Mouse (Mus musculus) heart, adult 9 months (tissue): ENCODE results near the gene Srgap1.

Experiments used
- DNase-seq, 2 experiments: peaks; one replicate each; pipeline ENCODE4 v3.0.0; 2022; ENCODE audit warnings: low spot score in 2 of 2

The Srgap1 gene

DNA sequence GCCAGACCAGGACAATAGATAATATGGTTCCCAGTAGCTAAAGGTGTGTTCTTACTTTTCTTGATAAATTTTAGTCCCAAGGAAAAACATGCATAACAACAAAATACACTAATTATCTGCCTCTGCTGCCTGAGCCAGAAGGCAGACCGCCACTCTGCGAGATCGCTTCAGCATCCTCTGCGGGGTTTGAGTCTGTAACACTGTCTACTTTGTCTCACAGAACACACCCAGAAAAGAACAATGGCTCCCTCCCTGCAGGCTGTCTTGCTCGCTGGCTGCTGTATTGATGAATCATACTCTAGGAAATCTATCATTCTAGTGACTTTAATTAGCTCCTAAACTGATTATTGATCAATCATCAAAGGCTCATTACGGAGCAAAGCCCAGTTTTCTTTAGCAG, 164.7 kb downstream of the Srgap1 start:
- DNase-seq, result no peak

DNA sequence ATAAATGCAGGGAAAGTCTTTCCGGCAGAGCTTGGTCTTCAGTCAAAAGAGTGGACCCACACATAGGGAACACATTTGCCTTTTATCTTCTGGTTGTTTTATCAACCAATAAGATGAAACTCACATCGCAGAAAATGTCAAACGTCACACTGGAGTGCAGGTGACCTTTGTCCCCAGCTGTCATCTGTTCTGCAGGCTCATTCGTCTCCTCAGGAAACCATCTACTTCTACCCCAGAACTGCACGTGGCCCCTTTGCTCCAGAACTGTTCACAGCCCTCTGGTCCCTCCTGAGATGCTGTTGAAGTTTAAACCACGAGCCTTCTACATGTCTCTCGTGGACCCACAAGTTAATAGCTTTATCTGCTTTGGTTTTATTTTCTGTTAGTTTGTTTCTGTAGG, 168.3 kb downstream of the Srgap1 start:
- no peak for DNase-seq

DNA sequence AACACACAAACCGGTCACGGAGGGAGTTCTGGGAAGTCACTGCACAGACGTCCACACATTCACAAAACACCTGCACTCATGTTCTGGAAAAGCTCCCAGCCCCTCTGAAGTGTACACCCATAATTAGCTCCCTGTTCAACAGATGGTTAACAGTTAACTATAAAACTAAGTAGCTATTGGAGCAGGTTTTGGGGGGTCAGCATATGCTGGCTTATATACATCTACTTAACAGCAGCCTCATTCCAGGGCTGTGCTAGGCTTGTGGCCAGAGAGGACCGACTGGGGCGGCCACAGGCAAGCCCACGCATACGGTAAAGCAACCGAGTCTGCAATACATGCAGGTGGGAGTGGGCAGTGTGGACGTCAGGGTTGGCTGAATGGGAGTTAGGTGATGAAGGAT, 169.2 kb downstream of the Srgap1 start:
- no peak for DNase-seq

DNA sequence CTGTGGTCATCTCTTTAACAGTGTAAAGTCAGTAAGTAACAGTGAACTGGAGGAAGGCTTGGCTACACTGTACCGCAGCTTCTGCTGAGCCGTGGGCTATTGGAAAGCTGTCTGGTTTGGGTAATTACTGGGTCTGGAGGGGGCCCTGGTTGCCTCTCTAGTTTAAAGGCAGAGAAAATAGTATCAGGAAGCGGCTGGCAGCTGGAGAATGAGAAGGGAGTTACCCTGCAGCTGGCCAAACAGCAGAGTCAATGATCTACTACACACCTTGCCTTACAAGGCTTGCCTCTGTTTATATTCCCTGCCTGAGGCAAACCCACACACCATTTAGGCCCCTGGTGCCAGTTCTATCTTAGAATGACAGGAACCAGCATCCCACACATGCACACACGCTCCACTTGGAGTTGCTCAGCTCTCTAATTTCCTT, 174.0 kb downstream of the Srgap1 start:
- no peak for DNase-seq

DNA sequence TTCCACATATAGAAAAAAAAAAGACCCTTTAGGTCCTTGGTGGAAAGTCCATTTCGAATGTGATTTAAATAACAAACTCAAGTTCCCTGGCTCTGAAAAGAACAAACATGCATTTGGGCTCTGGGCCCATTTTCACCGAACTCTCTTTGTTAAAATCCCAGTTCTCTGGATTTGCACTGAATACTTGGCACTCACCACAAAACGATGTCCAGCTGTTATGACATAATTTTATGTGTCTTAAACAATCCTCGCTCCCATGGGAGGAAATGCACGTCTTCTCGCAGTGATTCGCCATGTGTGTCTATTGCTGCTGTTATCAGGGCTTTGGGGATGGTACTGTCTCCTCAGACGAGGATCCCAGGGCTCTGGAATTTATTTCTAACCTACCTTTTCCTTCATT, 177.2 kb downstream of the Srgap1 start:
- peak; percentile 11 to 27 for DNase-seq

DNA sequence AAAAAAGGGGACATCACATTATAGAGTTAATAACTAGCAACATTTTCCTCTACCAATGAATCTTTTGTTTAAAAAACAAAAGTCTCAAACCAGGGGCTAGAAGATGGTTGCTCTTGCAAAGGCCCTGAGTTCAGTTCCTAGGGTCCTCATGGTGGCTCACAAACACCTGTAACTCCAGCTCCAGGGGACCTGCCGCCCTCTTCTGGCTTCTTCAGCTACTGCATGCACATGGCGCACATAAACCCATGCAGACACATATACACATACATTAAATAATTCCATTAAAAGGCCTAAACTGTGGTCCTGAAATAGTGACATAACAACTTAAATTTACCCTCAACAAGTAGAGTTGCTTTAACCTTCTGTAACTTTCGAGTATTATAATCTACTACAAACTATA, 178.9 kb downstream of the Srgap1 start:
- DNase-seq, result no peak

DNA sequence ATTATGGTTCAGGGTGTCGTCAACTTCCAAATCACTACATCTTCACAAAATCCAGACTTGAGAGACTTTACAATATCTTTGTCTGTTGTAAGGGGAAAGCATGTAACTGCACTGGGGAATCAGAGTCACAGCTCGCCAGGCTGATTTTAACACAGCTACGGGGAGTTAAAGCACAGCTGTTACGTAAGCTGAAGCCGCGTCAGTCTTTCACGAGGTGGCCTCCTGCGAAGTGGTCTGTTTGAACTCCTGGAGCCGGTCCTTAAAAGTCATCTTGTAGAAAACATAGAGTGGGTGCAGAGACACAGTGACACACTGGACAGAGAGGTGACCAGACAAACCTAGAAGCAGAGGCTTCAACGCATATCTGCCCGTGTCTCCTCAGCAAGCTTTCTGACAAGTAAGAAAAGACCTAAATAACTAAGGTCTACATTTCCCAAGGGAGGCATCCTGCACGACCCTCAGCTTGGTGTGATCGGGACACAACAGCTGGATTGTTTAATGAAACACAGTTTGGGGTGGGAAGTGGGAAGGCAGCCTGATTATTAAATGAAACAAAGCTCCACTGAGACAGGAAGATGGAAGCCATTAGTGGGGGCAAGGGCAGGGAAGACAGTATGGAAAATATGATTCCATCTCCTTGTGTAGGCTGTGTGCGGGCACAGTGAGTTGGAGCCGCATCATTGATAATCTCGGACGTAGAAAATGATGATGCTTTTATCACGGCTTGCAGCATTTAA, 181.4 kb downstream of the Srgap1 start:
- DNase-seq, result no peak

DNA sequence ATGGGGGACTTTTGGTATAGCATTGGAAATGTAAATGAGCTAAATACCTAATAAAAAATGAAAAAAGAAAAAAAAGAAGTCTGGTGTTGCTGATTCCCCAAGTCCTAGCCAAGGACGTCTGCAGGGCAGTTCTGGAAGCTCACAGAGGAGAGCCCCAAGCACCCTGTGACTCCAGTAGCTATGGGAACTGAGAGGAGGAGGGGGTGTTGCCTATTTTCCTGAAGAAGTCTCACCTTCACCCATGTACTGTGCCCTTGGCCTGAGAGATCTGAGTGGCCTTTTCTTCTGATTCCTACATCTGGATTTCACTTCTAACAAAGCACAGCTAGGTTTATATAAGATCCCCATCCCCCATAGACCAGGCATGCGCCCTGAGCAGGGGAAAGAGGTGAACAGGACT, 186.2 kb downstream of the Srgap1 start:
- DNase-seq, result no peak

DNA sequence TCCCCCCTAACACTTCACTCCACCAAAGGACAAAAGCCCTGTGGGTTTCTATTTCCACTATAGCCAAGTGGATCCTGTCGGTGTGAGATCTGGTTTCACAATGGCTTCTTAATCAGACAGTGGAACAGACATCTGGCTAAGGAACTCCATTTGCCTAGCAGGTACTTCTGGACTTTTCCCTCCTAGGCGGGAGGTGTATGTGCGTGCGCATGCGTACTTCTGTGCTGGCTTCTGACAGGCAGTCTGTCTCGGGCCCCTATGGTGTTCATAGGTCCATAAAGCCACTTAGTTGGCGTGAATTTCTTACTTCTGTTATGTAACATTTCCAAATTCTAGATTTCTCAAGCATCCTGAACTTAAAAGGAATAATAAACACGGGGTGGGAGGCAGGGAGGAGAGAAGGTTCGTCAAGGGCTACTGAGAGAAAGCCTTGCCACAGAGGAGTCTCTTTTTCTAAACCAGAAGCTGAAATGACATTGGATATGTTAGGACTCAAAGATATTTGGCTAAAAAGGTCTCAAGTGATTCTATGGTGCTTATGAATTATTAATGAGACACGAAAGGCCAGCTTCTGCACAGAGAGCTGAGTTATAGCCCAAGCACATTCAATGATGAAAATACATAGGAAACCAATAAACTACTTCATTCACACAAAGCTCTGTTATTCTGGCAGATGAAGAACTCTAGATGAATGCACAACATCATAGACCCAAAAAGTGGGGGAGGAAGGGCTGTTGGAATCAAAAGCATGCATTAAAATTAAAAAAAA, 187.1 kb downstream of the Srgap1 start:
- no peak for DNase-seq

DNA sequence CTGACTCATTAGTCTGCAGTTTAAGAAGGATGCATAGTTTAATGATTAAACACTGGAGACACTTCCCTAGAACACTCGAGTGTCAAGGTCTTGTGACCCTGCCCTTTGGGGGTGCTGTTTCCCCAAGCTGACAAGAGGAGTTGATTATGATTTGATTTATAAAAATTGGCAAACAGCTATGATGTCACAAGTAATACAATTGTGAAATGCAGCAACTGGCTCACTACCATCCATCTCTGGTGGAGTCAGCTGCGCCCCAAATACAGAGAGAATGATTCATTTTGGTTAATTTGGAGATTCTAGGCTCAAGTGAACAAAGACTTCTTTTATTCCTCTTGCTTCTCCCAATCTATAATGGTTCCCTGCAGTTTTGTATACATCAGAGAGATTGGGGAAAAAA, 188.2 kb downstream of the Srgap1 start:
- DNase-seq, result no peak

DNA sequence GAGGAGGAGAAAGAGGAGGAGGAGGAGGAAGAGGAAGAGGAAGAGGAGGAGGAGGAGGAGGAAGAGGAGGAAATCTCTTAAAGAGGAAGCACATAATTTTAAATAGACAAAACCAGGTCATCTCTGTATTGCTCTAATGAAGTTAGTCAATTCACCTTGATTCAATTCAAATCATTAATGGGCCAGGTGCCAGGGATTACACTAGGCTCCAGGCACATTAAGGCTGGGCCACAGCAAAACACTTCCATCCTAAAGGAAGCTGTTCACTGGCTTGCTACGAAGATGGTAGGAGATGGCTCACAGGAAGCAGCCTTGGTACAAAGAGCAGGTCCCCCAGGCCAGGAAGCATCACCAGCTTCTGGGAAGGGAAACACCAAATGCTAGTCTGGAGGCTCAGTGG, 189.0 kb downstream of the Srgap1 start:
- DNase-seq, result no peak

DNA sequence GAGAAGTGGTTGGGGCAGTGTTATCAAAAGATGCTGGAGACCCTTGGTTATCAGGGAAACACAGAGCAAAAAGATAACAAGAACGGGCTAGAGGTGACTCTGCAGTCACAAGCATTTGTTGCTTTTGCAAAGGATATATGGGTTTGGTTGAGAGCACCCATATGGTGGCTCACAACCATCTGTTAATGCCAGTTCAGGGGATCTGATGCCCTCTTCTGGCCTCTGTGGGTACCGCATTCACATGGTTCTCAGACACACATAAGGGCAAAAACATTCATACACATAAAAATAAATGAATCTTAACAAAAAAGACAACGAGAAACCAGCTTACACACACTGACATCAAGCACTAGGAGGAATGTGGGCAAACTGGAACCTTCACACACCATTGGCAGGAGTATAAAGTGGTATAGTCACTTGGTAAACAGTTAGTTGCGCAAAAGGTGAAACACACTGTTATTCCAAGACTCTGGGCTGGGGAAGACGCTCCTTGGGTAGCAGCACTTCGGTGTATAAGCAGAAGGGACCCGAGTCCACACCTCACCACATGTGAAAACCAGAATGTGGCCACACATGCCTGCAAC, 191.2 kb downstream of the Srgap1 start:
- DNase-seq, result no peak

DNA sequence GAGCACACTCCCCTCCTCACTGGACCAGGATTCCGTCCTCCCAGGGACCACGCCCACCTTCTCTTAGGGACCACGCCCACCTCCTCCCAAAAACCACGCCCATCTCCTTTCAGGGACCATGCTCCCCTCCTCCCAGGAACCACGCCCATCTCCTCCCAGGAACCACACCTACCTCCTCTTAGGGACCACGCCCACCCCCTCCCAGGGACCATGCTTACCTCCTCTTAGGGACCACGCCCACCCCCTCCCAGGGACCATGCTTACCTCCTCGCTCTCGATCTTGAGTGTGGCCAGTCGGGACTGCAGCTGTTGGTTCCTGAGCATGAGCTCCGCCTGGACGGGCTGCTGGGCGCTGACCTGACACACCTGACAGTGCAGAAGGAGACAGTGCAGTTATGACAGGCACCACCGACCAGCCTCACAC, 193.7 kb downstream of the Srgap1 start:
- no peak for DNase-seq

DNA sequence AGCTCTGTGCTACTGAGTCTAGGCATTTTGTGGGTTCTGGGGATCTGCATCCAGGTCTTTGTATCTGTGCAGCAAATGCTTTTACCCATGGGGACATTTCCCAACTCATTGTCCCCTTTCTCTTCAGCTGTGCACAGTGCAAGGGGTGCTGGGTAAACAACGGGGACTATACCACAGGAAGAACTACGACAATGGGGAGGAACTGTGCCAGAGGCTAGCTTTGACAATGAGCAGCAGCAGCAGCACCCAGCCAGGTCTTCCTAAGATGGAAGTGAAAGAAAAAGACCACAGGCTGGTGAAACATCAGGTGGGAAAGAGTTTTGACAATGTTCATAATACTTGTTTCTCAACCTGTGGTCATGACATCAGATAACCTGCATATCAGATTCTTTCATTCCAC, 197.6 kb downstream of the Srgap1 start:
- DNase-seq, result peak; percentile 5 to 8

DNA sequence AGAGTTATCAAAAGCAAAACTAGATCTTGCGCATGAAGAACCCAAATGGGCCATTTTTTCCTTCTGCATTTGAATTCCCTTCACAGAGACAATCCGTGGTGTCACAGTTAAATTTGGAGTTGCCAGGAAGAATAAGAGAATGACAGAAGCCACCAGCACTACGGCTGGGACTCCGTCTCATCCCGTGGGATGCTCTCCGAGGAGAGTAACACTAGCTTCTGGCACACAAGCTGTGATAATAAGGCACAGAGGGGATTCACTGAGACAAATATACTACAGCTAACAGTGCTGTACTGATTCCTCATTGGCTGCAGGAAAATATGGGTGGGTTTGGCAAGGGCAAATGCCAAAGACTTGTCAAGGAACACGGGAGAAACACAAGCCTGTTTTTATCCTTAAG, 201.4 kb downstream of the Srgap1 start:
- no peak for DNase-seq

DNA sequence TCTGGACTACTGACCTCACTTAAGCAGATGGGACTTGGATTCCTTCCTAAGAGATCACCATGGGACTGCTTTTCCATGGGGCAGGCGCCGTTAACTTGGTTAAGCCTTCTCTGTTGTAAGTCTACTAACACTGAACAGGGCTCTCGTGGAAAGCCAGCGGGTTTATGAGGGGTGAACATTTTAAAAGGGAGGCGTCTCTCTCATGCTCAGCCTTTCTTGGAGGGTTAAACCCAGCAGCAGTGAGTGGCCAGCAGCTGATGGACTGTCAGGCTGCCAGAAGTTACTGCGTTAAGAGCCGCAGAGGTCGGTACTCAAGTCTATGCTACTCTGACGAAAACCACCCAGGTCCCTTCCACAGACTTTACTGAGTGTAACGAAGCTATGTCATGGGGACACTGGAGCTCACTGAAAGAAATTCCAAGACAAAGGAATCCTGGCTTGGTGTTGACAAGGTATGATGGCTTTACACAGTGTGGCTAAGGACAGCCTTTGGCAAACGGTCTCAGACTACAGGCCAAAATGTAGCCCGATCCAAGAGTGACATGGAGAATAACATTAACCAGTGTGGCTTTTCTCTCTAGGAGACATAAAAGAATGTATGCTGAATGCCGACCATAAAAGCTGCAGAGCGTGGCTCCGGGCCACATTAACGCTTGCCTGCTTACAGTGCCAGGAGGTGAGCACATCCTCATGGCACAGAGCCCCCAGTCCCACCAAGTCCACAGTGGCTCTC, 209.8 kb downstream of the Srgap1 start:
- peak; percentile 42 to 70 for DNase-seq

DNA sequence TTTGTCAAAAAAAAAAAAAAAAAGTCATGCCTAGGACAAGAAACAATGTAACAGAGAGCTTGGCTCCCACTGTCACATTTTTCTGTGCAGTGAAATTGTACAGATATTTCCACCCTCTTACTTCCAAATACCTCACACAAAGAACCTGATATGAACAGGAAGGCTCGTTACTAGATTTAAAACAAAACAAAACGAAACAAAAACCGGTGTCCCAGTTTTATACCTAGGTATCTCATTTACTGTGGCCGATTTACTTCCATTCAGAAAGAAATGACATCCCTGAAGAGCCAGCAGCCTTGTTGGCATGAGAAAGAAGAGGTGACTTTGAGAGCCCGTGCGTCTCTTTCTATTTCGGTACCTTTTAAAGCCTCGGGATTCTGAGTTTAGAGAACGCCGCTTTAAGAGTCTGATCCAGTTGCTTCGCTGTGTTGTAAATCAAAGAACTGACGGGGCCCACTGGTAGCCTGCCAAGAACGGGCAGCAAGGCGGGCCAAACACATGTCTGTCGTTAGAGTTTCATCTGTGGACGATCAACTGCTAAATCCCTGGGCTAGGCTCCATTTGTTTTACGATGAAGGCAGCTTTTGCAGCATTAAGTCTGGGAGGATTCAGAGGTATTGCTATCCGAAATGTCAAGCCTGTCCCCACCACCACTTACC, 210.5 kb downstream of the Srgap1 start:
- DNase-seq, result peak; percentile 49 to 68

DNA sequence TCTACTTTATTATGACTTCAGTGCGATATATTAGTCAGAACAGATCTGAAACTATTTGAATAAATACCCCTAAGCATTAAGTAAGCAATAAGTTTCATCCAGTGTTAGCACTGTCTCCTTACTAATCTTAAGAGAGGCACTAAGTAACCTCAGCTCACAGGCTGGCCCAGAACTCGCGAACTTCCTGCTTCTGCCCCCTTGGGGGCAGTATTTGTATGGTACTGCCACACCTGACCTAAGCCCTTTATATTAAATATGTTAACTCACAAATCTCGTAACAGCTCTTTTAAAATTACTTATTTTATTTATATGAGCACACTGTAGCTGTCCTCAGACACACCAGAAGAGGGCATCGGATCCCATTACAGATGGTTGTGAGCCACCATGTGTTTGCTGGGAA, 213.7 kb downstream of the Srgap1 start:
- no peak for DNase-seq

DNA sequence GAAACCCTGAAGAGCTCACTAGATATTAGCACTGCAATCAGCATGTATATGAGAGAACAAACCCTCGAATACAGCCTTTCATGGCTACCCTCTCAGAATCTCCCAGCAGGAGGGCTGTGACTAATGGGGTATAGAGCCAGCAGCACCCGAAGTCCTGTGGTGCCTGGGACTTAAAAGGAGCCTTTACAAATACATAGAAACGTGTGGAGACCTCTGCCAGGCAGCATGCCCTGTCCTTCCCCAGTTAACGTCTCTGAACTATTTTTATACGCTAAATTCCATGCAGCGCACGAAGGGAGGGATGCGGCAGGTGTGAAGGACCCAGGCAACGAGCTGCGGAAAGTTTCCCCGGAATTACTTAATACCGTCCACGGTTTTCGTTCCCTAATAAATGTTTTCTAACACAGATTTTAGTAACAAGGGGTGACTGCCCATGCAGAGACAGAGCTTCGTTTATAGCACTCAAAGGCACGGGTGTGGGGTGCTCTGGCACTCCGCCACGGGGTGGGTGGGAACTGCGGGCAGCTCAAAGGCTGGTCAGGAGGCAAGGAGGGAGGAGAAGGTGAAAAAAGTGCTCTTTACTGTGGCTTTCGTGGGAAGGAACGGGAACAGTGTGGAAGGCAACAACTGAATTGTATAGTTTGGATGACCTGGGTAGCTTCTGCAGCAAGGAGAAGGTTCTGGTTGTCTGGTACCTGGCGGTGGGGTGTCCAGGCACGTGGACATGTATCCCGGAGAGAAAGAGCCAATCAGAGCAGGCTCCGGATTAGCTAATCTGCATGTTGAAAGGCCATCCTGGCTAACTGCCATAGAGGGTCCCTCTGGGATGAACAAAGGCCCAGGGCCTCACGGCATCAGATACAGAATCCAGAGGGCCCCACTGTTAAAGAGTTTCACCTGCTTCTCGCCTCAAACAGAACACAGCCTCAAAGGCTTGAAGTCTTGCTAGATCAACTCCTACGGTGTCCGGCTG, 216.5 kb downstream of the Srgap1 start:
- DNase-seq, result no peak

DNA sequence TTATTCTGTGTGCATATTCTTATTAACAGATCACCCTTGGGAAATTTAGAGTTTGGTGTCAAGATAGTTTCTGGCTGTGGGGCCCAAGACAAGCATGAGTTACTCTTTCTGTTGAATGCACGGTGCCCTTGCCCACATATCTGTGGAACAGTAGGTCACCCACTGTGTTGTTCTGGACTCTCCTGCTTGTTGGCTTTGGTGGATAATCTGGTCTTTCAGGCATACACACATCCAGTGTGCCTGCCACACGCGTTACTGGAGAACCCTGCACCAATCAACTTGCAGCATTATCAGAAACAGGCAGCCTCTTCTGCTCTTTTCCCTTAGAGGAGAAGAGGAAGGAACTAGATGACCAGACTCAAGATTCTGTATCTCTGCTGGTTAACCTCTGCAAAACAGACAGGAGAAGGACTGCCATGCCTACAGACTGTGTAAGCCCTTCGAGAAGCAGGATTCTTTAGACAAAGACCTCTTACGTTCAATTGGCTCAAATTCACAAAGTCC, 217.3 kb downstream of the Srgap1 start:
- DNase-seq, result no peak
